Mouse (Mus musculus) gastrocnemius, postnatal 4 days (tissue): Measurements from ENCODE around the gene Rhd. TPM values are rescaled to one million over a fixed set of nuclear protein-coding genes. Genes with fewer than 3 reads are reported as not detected.
"Not testable (repeated sequence)": the region's sequence is repeated elsewhere in the genome, so short reads cannot be mapped to it uniquely, and the experiment has no call there.

ENCODE experiments used
- DNase-seq, 2 experiments: peaks; one replicate each; pipeline ENCODE4 v3.0.0; 2021 to 2022; ENCODE audit warnings: low spot score in 2 of 2, mixed read lengths in 2 of 2
- total RNA-seq, 2 experiments: library from RNA; stranded (reverse); gene quantifications; 2 replicates each; pipeline ENCODE4 v1.2.3; 2021

Rhd gene
- total RNA-seq, 2 experiments from 2014 or later, result 0.27 to 0.62 TPM

DNA sequence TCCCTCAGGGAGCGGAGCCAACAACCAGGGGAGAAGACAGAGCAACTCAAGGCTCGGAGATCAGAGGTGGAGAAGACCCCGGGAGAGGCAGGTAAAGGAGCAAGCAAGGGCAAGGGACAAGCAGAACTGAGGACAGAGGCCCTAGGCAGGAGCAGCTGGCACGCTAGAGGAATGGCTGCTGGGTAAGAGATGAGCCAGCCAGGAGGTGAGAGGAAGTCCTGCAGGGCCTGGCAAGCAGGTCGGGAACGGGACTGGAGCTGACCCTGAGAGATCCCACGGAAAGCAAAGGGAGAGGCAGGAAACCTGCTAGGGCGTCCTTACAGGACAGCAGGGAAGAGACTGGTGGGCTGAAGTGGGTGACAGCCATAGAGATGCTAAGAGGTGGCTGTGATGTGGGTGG lies 36.8 kb downstream of the Rhd start:
- no peak for DNase-seq

DNA sequence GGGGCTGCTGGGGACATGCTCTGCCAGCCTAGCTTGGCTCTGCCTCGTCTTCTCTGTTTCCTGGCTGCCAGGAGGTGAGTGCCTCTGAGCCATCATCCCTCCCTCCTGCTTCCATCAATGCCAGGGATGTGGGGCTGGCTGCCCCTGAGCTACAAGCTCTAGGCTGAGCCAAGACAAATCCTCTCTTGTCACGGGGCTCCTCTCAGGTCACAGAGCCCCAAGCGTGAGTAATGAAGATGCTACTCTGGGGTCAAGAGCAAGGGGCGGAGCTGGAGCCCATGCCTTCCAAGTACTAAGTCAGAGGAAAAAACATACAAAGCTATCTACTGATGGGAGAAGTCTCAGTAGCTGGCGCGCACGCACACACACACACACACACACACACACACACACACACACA lies 38.7 kb downstream of the Rhd start:
- DNase-seq, result no peak

DNA sequence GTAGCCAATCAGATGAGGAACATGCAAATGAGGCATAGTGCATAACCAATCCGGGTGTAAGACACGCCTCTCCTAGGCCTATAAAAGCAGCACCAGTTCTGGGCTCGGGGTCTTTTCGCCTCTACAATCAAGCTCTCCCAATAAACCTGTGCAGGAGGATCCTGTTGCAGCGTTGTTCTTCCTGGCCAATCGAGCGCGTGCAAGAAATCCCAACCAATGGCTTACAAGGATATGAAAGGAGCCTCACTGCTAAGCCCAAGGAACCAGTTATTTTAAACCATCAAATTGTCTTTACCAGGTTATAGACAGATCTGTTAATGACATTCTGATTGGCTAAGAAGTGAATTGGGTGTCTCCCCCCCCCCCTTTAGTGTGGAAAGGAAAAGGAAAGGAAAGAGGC lies 47.1 kb downstream of the Rhd start:
- DNase-seq, result not testable (repeated sequence)

DNA sequence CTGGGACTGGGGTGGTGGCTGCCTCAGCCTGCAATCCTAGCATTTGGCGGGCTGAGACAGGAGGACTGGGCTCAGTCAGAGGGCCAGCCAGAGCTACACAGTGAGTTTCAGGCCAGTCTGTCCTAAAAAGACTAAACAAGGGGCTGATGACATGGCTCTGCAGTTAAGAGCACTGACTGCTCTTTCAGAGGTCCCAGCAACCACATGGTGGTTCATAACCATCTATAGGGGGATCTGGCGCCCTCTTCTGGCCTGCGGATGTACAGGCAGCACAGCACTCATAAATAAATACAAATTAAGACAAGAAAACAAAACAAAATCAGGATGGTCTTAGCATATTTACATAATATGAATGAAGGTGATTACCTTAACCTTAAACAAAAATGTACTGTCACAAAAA lies 49.1 kb downstream of the Rhd start:
- DNase-seq, result peak; percentile 42 to 72

DNA sequence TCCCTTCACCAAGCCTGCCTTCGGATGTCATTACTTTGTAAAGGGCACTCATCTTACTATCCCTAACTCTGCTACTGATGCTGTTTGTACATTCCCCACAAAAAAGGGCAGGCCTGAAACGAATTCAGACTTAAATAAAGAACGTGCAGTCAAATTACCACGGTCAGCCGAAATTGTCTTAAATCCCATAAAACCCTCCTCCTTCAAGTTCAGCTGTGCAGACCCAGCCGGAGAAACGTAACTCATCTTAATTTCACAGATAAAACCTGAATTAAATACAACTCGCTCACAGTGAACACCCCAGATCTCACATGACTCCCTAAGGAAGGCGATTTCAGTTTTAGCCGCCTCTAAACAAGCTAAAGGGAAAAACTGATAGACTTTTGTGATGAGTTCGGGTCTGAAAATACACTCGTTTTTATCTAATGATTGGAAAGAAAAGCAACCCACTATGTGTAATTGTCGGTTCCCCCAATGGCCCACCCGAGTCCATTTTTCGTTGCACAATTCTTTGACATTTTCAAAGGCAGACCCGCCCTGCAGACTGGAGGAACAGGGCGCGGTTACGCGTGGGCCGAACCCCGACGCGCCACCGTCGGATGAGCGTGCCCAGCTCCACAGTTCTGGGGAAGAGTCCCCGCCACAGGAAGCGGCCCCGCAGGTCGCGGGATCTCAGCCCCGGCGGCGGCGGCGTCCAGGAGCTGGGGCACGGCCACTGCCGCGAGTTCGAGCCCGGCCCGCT lies 50.0 kb downstream of the Rhd start:
- DNase-seq, result peak in 1 of 2 experiments; percentile 40

DNA sequence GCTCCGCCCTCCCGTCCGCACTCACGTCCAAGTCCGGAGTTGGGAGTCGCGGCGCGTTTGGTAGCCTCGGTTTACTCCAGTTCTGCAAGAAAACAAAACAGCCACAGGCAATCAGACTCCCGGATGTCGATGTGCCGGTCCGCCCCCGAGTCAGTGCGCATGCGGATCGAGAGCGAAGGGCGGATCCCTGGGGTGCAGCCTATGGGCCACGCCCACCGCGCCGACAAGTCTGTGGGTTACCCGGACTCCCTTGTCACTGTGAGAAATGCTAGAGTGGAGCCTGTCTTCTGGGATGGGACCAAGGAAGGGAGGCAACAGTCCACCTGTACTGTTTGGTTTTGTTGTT lies 50.5 kb downstream of the Rhd start, which contains the start of gene Tmem50a:
TSS of gene Tmem50a (minus strand) at position 161 of the 346 bp plus-strand sequence.
- peak; percentile 92 to 96 for DNase-seq

DNA sequence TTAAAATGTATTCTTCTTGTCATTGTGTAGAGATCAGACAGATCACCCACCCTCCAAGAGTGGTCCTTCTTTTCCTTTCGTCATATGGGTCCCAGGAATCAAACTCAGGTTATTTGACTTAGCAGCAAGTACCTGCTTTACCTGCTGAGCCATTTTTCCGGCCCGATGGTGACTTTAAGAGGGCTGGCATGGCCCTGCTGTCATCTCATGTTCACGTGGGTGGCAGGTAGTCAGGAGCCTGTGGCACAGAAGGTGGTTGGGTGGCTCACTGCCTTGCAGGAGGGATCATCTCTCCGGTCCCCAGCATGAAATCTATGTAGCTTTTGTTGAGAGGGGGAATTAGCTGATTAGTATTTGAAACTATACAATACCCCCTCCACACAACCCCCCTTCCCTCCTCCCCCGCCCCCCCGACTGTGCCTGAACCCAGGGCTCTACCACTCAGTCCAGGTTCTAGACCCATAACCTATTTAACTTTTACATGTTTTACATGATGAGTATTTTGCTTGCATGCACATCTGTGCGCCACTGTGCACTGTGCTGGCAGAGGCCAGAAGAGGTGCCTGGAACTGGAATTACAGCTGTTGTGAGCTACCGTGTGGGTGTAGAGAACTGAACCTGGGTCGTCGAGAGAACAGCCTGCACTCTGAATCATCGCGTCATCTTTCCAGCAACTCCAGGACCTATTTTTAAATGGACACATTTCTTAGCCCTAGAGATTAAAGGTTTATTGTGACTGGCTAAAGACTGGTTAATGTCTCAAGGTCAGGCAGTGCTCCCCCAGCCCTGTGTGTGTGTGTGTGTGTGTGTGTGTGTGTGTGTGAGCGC lies 51.1 kb downstream of the Rhd start:
- no peak for DNase-seq

DNA sequence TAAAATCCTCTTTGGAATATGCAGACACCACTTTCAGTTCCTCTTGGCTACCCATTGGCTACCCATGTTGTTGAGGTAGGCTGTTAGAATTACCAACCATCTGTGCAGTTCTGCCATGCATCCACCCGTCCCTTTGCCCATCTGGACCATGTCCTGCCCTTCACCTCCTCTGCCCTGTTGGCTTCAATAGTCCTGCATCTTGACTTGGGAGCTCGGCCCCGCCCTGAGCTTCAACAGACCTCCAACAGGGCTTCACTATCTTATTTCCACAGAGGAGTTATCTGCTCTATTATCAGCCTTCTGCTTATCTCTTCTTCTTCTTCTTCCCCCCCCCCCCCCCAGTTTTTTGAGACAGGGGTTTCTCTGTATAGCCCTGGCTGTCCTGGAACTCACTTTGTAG lies 52.9 kb downstream of the Rhd start:
- DNase-seq, result no peak

DNA sequence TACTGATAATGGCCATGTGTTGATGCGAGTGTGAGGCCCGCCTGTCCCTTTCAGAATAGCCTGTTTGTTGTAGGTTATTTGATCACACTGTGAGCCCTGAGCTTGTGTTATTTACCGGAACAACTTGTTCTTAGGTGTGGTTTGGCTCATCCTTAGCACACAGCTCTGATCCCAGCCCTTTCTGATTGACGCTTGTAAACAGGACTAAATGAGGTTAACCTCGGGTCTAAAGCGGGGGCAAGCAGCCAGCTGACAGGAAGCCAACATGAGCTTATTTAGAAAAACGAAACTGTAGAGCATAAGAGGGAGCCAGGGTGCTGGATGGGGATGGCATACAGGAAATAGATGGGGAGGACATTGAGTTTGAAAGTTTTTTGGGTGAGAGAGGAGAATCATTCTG lies 54.0 kb downstream of the Rhd start:
- peak in 1 of 2 experiments; percentile 39 for DNase-seq

DNA sequence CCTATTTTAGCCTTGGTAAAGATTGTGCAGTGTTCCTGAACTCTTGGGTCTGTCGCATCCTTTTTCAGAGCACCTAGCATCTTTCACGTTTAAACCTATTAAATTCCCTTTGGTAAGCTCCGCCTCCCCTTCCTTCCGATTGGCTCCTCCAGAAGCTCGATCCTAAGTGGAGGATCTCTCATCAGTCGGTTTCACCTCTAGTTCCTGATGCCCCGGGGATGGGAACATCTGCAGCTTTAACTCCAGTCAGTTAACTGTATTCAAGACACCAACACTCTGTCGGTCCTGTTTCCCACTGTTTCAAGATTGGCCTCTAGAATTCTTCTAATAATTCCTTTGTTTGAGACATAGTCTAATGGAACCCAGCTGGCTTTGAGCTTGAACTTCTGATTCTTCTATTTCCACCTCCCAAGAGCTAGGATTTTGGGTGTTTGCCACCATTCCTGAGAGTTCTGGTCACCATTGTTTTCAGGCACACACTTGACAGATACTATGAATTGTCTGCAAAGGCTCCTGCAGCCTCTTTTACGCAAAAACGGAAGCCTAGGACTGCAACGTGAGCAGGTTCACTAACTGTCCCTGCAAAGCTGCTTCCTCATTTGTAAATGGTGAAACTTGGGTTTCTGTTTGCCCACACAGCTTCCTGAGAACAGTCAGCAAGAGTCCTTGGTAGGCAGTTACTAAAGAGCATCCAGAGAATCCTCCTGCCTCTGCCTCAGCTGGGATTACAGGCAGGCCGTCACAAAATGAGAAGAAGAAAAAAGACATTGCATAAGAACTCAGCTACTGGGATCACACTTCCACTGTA lies 55.6 kb downstream of the Rhd start:
- DNase-seq, result no peak

DNA sequence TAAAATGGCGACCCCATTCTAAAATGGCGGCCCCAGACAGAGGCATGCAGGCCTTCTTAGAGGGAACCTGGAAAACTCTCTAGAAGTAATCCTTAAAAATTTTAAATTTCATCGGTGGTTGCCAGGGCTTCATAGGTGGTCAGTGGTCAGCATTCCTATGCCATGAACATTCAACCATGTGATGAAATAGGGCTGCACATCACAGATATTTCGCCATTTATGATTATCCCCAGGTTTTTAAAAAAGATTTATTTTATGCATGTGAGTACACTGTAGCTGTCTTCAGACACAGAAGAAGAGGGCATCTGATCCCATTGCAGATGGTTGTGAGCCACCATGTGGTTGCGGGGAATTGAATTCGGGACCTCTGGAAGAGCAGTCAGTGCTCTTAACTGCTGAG lies 56.3 kb downstream of the Rhd start:
- no peak for DNase-seq

DNA sequence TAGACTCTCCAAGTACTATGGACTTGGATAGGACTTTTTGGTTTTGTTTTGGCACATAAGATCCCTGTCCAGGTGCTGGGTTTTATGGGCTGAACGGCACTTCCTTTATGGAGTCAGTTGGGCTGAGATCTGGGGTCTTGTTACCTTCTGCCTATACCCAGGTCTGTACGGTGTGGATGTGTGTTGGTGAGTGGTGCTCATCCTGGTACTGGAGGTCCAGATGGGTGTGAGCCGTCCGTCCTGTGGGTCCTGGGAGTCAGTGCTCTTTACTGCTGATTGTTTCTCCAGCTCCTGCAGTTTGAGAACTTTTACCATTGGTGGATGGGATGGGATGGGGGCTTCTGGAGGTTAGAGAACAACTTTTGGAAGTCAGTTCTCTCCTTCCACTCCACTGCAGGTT lies 57.4 kb downstream of the Rhd start:
- DNase-seq, result no peak

DNA sequence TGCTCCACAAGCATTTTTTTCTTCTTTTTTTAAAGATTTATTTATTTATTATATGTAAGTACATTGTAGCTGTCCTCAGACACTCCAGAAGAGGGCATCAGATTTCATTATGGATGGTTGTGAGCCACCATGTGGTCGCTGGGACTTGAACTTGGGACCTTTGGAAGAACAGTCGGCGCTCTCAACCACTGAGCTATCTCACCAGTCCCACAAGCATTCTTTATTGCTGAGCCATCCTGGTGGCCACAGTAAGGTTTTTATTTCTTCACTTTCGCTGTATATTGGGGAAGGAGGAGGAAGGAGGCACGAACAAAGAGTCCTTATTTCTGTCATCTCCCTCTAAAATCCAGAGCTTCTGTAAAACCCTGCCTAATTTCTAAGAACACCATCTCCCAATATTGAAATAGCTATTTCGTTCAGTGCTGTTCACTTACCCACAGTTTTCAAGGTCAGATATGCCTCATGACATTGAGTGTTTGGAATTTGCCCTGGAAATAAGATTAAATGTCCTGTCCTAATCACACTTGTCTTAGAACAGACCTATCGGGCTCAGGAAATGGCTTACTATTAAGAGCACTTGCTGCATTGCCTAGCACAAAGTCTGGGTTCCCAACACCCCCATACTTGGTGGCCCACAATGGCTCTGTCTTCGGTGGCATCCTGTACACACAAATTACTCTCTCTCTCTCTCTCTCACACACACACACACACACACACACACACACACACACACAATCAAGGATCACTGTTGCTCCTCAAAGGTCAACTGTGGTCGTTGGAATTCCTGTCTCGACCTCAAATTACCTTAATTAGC lies 58.0 kb downstream of the Rhd start:
- no peak for DNase-seq

DNA sequence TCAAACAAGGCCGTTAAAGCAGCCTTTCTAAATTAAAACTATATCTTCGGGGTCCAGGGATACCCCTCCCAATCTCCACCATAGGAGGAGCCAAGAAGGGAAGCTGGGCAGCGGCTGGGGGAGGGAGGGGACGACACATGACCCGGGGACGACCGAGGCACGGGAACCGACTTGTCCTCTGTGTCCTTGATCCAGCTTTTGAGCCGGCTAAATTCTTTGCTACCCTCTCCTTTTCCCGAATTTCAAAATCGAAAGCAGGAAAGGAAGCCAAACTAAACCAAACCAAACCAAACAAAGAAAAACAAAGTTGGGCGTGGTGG lies 58.5 kb downstream of the Rhd start:
- peak in 1 of 2 experiments; percentile 72 for DNase-seq

DNA sequence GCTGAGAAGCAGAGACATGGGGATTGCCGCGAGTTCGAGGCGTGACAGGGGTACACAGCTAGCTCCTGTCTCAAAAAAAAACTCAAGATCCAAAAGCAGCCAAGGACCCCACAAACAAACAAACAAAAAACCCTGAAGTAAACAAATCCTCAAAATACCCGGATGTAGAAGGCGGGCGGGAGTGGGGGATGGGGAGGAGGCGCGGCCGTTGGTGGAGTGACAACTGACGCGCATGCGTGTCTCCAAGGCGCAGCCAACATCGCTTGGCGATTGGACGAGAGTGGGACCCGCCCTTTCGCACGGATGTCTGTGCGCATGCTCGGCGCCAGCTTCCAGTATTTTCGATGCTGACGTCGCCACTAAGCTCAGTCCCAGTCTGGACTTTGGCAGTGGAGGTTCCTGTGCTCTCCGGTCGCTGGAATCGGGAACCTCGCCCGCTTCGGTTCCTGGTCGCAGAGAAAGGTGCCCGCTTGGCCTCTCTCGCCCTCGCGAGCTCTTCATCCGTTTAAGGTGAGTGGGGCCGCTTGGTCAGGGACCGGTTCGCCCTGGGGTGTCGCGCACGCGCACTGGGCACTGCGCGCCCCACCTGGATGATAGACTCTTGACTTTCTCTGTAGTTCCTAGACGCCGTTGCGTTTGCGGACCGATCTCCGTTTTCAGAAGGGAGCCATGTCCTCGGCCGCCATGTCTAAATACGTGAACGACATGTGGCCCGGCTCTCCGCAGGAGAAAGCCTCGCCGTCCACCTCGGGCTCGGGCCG lies 59.1 kb downstream of the Rhd start, which contains the start of gene Rsrp1:
TSS of gene Rsrp1 (plus strand) at position 335 of the 761 bp plus-strand sequence.
- DNase-seq, result peak; percentile 97 to 99

DNA sequence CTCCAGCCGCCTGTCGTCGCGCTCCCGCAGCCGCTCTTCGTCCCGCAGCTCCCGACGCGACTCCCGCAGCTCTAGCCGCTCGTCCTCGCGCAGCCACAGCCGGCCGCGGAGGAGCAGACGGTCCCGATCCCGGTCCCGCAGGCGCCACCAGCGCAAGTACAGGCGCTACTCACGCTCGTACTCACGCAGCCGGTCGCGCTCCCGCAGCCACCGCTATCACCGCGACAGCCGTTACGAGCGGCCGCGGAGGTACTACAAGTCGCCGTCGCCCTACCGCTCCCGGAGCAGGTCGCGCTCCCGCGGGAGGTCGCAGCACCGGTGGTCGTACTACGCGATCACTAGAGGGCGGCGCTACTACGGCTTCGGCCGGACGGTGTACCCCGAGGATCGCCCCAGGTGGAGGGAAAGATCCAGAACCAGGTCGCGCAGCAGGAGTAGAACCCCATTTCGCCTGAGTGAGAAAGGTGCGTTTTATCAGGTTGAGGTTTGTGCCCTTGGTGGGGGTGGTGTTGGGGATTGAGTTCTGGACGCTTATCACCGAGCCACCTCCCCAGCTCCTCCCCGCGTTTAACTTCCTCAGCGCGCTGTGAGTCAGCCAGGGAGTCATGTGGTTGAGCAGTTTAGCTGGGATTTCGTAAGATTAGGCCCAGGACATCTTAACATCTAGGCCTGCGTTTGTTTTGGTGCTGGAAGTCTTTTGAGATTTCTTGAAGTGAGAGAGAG lies 59.8 kb downstream of the Rhd start:
- peak; percentile 33 to 53 for DNase-seq

DNA sequence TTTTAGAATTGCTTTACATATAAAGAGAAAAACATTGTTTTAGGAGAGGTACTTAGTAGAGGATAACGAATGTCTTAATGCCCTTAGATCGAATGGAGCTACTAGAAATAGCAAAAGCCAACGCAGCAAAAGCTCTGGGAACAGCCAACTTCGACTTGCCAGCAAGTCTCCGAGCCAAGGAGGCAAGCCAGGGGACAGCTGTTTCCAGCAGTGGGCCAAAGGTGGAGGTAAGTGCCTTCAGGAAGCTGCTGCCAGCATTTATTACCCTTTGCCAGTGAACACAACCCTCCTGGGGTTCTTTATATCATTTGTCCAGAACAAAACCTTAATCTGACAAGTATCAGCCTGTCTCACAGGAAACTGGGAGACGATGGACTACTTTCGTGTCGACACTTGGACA lies 60.9 kb downstream of the Rhd start:
- no peak for DNase-seq

DNA sequence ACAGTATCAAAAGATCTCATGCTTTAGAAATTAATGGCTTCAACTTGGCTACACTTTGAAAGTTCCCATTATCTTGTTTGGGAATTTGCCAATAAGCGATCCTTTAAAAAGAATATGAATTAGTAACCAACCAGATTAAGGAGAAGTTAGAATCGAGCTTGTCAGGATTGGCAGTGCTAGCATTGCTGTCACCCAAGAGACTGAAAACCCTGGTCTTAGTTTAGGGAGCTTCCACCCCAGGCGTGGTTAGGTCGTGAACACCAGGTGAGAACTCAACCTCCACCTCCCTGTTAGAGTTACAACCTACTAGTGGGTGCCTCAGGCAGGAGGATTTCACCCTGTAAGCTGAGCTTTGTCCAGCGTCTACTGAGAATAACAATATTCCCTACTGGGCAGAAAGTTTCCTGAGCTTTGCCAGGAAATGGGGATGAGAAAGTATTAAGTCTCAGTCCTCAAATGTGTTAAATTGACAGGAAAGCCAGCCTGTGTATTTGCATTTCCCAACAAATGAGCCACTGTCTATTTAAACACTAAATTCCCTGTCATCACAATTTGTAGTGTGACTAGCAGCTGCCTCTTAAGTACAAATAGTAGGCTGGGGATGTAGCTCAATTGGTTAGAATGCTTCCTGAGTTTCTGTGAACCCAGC lies 63.6 kb downstream of the Rhd start:
- DNase-seq, result no peak

DNA sequence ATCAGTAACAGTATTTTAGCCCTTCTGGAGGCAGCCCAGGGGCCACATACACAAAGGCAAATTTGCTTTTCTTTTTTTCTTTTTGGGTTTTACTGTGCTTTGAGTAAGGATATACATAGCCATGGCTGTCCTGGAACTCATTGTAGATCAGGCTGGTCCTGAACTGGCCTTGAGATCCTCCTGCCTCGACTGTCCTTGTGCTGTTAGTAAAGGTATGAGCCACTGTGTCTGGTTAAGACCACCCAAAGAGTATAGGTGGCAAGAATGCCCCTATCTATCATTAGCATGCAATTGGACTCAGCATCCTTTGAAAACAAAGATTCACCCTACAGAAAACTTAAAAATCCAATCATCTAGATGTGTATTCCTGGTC lies 64.1 kb downstream of the Rhd start:
- no peak for DNase-seq
